Mouse (Mus musculus) embryonic facial prominence, embryonic 10.5 days (tissue): ENCODE measurements around the gene Msmp. TPM values are rescaled to one million over a fixed set of nuclear protein-coding genes. Genes with fewer than 3 reads are reported as not detected.

Experiments used
- microRNA-seq: library from miRNA; unstranded; fragments of <30 nt; microRNA quantifications from one replicate; pipeline ENCODE4, GENCODE M21; 2017
- polyA plus RNA-seq: library from polyadenylated mRNA; unstranded; fragments of >200 nt; fragmentation: Nextera tagmentation; extraction: Ambion mirVana; gene quantifications from 2 replicates; pipeline ENCODE4 v1.2.1, GENCODE M21; 2016

Msmp gene
- polyA plus RNA-seq, 1 experiment from 2014 or later, result 0.34 TPM

Small RNAs within 50 kb of the gene (microRNA-seq; reads per million reads assigned to microRNA genes)
- not detected for gene Gm25262

Other genes with a start within 250 kb of the Msmp start
- 9.5 and 10.9 TPM in 2 replicates for gene Rusc2, start 202.5 kb downstream of the Msmp start, polyA plus RNA-seq
- 0.11 TPM in 1 of 2 replicates, not detected in the other for gene Fam166b, start 155.4 kb downstream of the Msmp start, polyA plus RNA-seq
- gene Tesk1, start 142.6 kb downstream of the Msmp start, polyA plus RNA-seq, result 6.9 and 9.2 TPM in 2 replicates
- gene Cd72, start 129.9 kb downstream of the Msmp start, polyA plus RNA-seq, result 2.3 TPM in 2 replicates
- not detected in 2 replicates for gene Sit1, start 100.8 kb downstream of the Msmp start, polyA plus RNA-seq
- gene Ccdc107, start 91.6 kb downstream of the Msmp start, polyA plus RNA-seq, result 45.2 and 46.6 TPM in 2 replicates
- gene Arhgef39, start 84.8 kb downstream of the Msmp start, polyA plus RNA-seq, result 44.1 and 48.2 TPM in 2 replicates
- gene Car9, start 77.5 kb downstream of the Msmp start, polyA plus RNA-seq, result 0.96 and 1.0 TPM in 2 replicates
- 59.4 and 61.1 TPM in 2 replicates for gene Tpm2, start 60.7 kb downstream of the Msmp start, polyA plus RNA-seq
- 35.7 and 36.0 TPM in 2 replicates for gene Creb3, start 22.2 kb downstream of the Msmp start, polyA plus RNA-seq
- gene Tln1, start 21.8 kb downstream of the Msmp start, polyA plus RNA-seq, result 53.1 and 53.5 TPM in 2 replicates
- 17.5 and 18.8 TPM in 2 replicates for gene Rgp1, start 5.8 kb downstream of the Msmp start, polyA plus RNA-seq
- gene Gba2, start 5.6 kb downstream of the Msmp start, polyA plus RNA-seq, result 26.6 and 28.0 TPM in 2 replicates
- 12.5 and 16.7 TPM in 2 replicates for gene Npr2, start 47.4 kb upstream of the Msmp start, polyA plus RNA-seq
- 1.8 and 2.0 TPM in 2 replicates for gene Spag8, start 69.1 kb upstream of the Msmp start, polyA plus RNA-seq
- 71.7 and 72.8 TPM in 2 replicates for gene Hint2, start 72.0 kb upstream of the Msmp start, polyA plus RNA-seq
- gene Tmem8b, start 84.5 kb upstream of the Msmp start, polyA plus RNA-seq, result 4.0 and 5.1 TPM in 2 replicates
- 1.4 and 1.7 TPM in 2 replicates for gene Fam221b, start 84.7 kb upstream of the Msmp start, polyA plus RNA-seq
- gene Olfr70, start 116.3 kb upstream of the Msmp start, polyA plus RNA-seq, result 0.07 TPM in 1 of 2 replicates, not detected in the other
- gene Olfr71, start 125.8 kb upstream of the Msmp start, polyA plus RNA-seq, result not detected in 2 replicates
- gene Hrct1, start 142.7 kb upstream of the Msmp start, polyA plus RNA-seq, result 0.14 TPM in 1 of 2 replicates, not detected in the other
- gene Spaar, start 145.5 kb upstream of the Msmp start, polyA plus RNA-seq, result 0.06 TPM in 1 of 2 replicates, not detected in the other
- gene Olfr159, start 186.5 kb upstream of the Msmp start, polyA plus RNA-seq, result not detected in 2 replicates
- gene Olfr156, start 239.4 kb upstream of the Msmp start, polyA plus RNA-seq, result not detected in 2 replicates